In the genomic region with DNA sequence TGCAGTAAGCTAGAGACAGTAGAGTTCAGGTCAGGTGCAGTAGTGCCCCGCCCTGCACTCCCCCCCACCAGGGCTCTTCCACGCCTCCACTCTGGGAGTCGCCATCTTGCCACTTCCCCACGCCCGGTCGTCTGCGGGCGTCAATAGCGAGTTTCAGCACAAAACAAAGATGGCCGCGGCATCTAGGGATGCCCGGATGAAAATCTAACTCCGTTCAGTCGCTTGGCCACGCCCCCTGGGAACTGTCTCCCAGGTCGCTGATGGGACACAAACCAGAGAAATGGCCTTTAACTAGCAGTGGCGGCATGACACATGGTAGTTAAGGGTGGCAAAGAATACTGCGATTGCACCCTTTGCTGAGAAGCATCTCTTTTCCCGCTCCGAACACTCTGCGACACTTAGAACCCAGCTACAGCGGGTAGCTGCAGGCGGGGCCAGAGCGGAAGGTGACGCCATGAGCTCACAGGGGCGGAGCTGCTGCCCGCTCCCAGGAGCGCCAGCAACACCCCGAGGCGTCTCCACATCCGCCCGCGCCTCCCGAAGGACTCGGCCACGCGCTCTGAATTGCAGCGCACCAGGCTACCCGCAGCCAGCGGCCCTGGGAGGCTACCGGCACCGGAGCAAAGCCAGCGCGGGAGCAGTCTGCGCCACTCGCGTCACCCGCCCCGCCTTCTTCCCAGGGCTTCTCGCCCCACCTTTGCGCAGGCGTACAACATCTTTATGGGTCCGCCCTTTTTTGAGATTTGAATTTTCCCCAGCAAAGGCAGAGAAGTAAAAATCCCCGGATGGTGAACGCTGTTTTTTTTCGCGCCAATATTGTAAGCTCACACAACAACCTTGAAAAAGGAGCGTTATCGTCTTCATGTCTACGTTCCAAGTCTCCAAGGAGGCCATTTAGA, we compare ENCODE assay signal across 7 mouse cellular contexts. TPM values are rescaled to one million over a fixed set of nuclear protein-coding genes. Genes with fewer than 3 reads are reported as not detected.
A peak's percentile ranks its signal among the peaks of the same experiment; 100 is the strongest.
DNase-seq lines count a peak whose midpoint lies in the region; ATAC-seq lines count a peak whose summit lies in the region.

No protein-coding gene starts in this region.

- H3K4me1 ChIP-seq in embryonic facial prominence, embryonic 10.5 days = peaks cover 25% of the 10 kb centered on the region
- peaks cover 3% of the 10 kb centered on the region; the same call in 1 of the 2 replicates for H3K4me1 ChIP-seq in limb, embryonic 11.5 days (ENCODE audit: control insufficient read depth, insufficient read depth, low read length)
- peaks cover 15% of the 10 kb centered on the region for H3K4me1 ChIP-seq in midbrain, embryonic 14.5 days (ENCODE audit: control insufficient read depth, insufficient read depth, low read length)

- no peaks in the 10 kb centered on the region; the same call in 1 of the 2 replicates for H3K9me3 ChIP-seq in embryonic facial prominence, embryonic 10.5 days
- no peaks in the 10 kb centered on the region for H3K9me3 ChIP-seq in limb, embryonic 11.5 days (ENCODE audit: control insufficient read depth, low read length)
- no peaks in the 10 kb centered on the region for H3K9me3 ChIP-seq in midbrain, embryonic 14.5 days (ENCODE audit: control insufficient read depth, low read length)

- ATAC-seq in granulocyte monocyte progenitor cell, adult 5-6 weeks (replicated peaks; ENCODE audit: poor library complexity, severe bottlenecking) = peak; percentile 61
- ATAC-seq in limb, embryonic 11.5 days (ENCODE audit: insufficient number of reproducible peaks, low FRiP score, low TSS enrichment, low read depth) = peak; percentile 93
- ATAC-seq in midbrain, embryonic 14.5 days (ENCODE audit: low FRiP score, low TSS enrichment) = peak; percentile 89

- H3K4me2 ChIP-seq in limb, embryonic 11.5 days (ENCODE audit: low read depth, severe bottlenecking) = peak overlapping the region; percentile 41
- peak overlapping the region; percentile 64 for H3K4me2 ChIP-seq in midbrain, embryonic 14.5 days (ENCODE audit: low read length)

- peaks cover 25% of the 10 kb centered on the region; the same call in 1 of the 2 replicates for H3K27me3 ChIP-seq in embryonic facial prominence, embryonic 10.5 days (replicated peaks; ENCODE audit: low read depth, poor library complexity, severe bottlenecking)
- H3K27me3 ChIP-seq in limb, embryonic 11.5 days (ENCODE audit: control insufficient read depth, insufficient read depth, low read length) = 0 out of 2 replicates have a peak, but pooled peaks cover 7% of the 10 kb centered on the region
- no peaks in the 10 kb centered on the region for H3K27me3 ChIP-seq in midbrain, embryonic 14.5 days (ENCODE audit: control insufficient read depth, insufficient read depth, low read length)

- peak; percentile 87 for DNase-seq in adrenal gland, postnatal 10 days
- DNase-seq in embryonic facial prominence, embryonic 10.5 days (ENCODE audit: low spot score) = peak; percentile 90
- peak; percentile 92 for DNase-seq in kidney, adult 11 months
- DNase-seq in limb, embryonic 11.5 days (ENCODE audit: low spot score) = peak; percentile 86
- peak; percentile 94 for DNase-seq in midbrain, embryonic 14.5 days
- peak; percentile 78 to 79 for DNase-seq in spleen, adult 18-20 months

- H3K4me3 ChIP-seq in embryonic facial prominence, embryonic 10.5 days = peak overlapping the region; percentile 76
- peak overlapping the region; percentile 60 for H3K4me3 ChIP-seq in limb, embryonic 11.5 days (ENCODE audit: low read depth, low read length)
- H3K4me3 ChIP-seq in midbrain, embryonic 14.5 days (replicated peaks; ENCODE audit: low read depth, low read length) = peak overlapping the region; percentile 50

- 15% methylated on average over 60 of the region's 60 CpGs for WGBS in embryonic facial prominence, embryonic 10.5 days
- WGBS in limb, embryonic 11.5 days = 12% methylated on average over 60 of the region's 60 CpGs
- WGBS in midbrain, embryonic 14.5 days = 16% methylated on average over 60 of the region's 60 CpGs

- H3K27ac ChIP-seq in embryonic facial prominence, embryonic 10.5 days (replicated peaks) = peak overlapping the region; percentile 96
- H3K27ac ChIP-seq in limb, embryonic 11.5 days (replicated peaks; ENCODE audit: low read depth, low read length) = peak overlapping the region; percentile 93
- peak overlapping the region; percentile 99 for H3K27ac ChIP-seq in midbrain, embryonic 14.5 days (replicated peaks; ENCODE audit: low read depth, low read length)

- peak overlapping the region; percentile 81 for H3K9ac ChIP-seq in limb, embryonic 11.5 days (ENCODE audit: low read length)
- peak overlapping the region; percentile 66 for H3K9ac ChIP-seq in midbrain, embryonic 14.5 days (replicated peaks; ENCODE audit: low read length)

- peaks cover 19% of the 10 kb centered on the region for H3K36me3 ChIP-seq in embryonic facial prominence, embryonic 10.5 days (replicated peaks)
- no peaks in the 10 kb centered on the region for H3K36me3 ChIP-seq in limb, embryonic 11.5 days (ENCODE audit: control insufficient read depth, insufficient read depth, low read length)
- no peaks in the 10 kb centered on the region for H3K36me3 ChIP-seq in midbrain, embryonic 14.5 days (ENCODE audit: control insufficient read depth, insufficient read depth, low read length)

RNA-seq across cellular contexts. Expression of gene Hcfc1, which starts 1.3 kb away (rescaled TPM):
- 10 to 100 TPM; 51.0 to 74.9 TPM for total RNA-seq in adrenal gland, postnatal 10 days (2021)
- polyA plus RNA-seq in embryonic facial prominence, embryonic 10.5 days (2016; fragmentation: Nextera tagmentation; extraction: Ambion mirVana) = 79.9 and 84.5 TPM in 2 replicates
- 114 and 140 TPM in 2 replicates for total RNA-seq in granulocyte monocyte progenitor cell, adult 5-6 weeks (2014; fragmentation: Nextera tagmentation)
- total RNA-seq in granulocyte monocyte progenitor cell, adult 5-6 weeks (2017) = 55.5 and 63.3 TPM in 2 replicates
- 84.0 and 85.5 TPM in 2 replicates for polyA plus RNA-seq in limb, embryonic 11.5 days (2014; fragmentation: Nextera tagmentation; extraction: Ambion mirVana)
- polyA plus RNA-seq in midbrain, embryonic 14.5 days (2014; fragmentation: Nextera tagmentation; extraction: Ambion mirVana) = 61.5 and 73.2 TPM in 2 replicates

RNA-seq across cellular contexts. Expression of gene Renbp, which starts 36.8 kb away (rescaled TPM):
- total RNA-seq in adrenal gland, postnatal 10 days (2021) = 10 to 100 TPM; 17.4 to 19.2 TPM
- 22.4 and 23.3 TPM in 2 replicates for polyA plus RNA-seq in embryonic facial prominence, embryonic 10.5 days (2016; fragmentation: Nextera tagmentation; extraction: Ambion mirVana)
- 24.5 and 60.3 TPM in 2 replicates for total RNA-seq in granulocyte monocyte progenitor cell, adult 5-6 weeks (2014; fragmentation: Nextera tagmentation)
- total RNA-seq in granulocyte monocyte progenitor cell, adult 5-6 weeks (2017) = 13.6 and 24.3 TPM in 2 replicates
- polyA plus RNA-seq in limb, embryonic 11.5 days (2014; fragmentation: Nextera tagmentation; extraction: Ambion mirVana) = 9.8 and 13.2 TPM in 2 replicates
- polyA plus RNA-seq in midbrain, embryonic 14.5 days (2014; fragmentation: Nextera tagmentation; extraction: Ambion mirVana) = 3.0 and 11.1 TPM in 2 replicates

RNA-seq across cellular contexts. Expression of gene Naa10, which starts 45.7 kb away (rescaled TPM):
- total RNA-seq in adrenal gland, postnatal 10 days (2021) = 10 to 100 TPM; 86.5 to 99.0 TPM
- polyA plus RNA-seq in embryonic facial prominence, embryonic 10.5 days (2016; fragmentation: Nextera tagmentation; extraction: Ambion mirVana) = 169 and 181 TPM in 2 replicates
- 159 and 179 TPM in 2 replicates for total RNA-seq in granulocyte monocyte progenitor cell, adult 5-6 weeks (2014; fragmentation: Nextera tagmentation)
- 155 and 215 TPM in 2 replicates for total RNA-seq in granulocyte monocyte progenitor cell, adult 5-6 weeks (2017)
- 156 and 159 TPM in 2 replicates for polyA plus RNA-seq in limb, embryonic 11.5 days (2014; fragmentation: Nextera tagmentation; extraction: Ambion mirVana)
- polyA plus RNA-seq in midbrain, embryonic 14.5 days (2014; fragmentation: Nextera tagmentation; extraction: Ambion mirVana) = 82.2 and 89.0 TPM in 2 replicates

RNA-seq across cellular contexts. Expression of gene Arhgap4, which starts 45.8 kb away (rescaled TPM):
- 1 to 10 TPM; 7.9 to 9.2 TPM for total RNA-seq in adrenal gland, postnatal 10 days (2021)
- 2.1 and 2.6 TPM in 2 replicates for polyA plus RNA-seq in embryonic facial prominence, embryonic 10.5 days (2016; fragmentation: Nextera tagmentation; extraction: Ambion mirVana)
- total RNA-seq in granulocyte monocyte progenitor cell, adult 5-6 weeks (2014; fragmentation: Nextera tagmentation) = 45.1 and 49.1 TPM in 2 replicates
- 26.4 and 36.3 TPM in 2 replicates for total RNA-seq in granulocyte monocyte progenitor cell, adult 5-6 weeks (2017)
- polyA plus RNA-seq in limb, embryonic 11.5 days (2014; fragmentation: Nextera tagmentation; extraction: Ambion mirVana) = 2.0 and 2.3 TPM in 2 replicates
- 1.8 and 2.1 TPM in 2 replicates for polyA plus RNA-seq in midbrain, embryonic 14.5 days (2014; fragmentation: Nextera tagmentation; extraction: Ambion mirVana)

RNA-seq across cellular contexts. Expression of gene Irak1, which starts 56.3 kb away (rescaled TPM):
- 10 to 100 TPM; 82.2 to 96.8 TPM for total RNA-seq in adrenal gland, postnatal 10 days (2021)
- 54.0 and 62.2 TPM in 2 replicates for polyA plus RNA-seq in embryonic facial prominence, embryonic 10.5 days (2016; fragmentation: Nextera tagmentation; extraction: Ambion mirVana)
- 101 and 122 TPM in 2 replicates for total RNA-seq in granulocyte monocyte progenitor cell, adult 5-6 weeks (2014; fragmentation: Nextera tagmentation)
- 54.8 and 60.7 TPM in 2 replicates for total RNA-seq in granulocyte monocyte progenitor cell, adult 5-6 weeks (2017)
- 40.3 and 46.2 TPM in 2 replicates for polyA plus RNA-seq in limb, embryonic 11.5 days (2014; fragmentation: Nextera tagmentation; extraction: Ambion mirVana)
- polyA plus RNA-seq in midbrain, embryonic 14.5 days (2014; fragmentation: Nextera tagmentation; extraction: Ambion mirVana) = 24.5 and 28.6 TPM in 2 replicates

Comparison
In these comparisons a context has a peak if more than half of its experiments do, and no peak if none do; other contexts are left out.
1. Peak in every context shown above with its lines: DNase-seq, ATAC-seq, H3K4me3 ChIP-seq and H3K27ac ChIP-seq.